Mouse (Mus musculus): ENCODE results near the gene Sipa1l1. TPM values are rescaled to one million over a fixed set of nuclear protein-coding genes. Genes with fewer than 3 reads are reported as not detected.
A peak's percentile ranks its signal among the peaks of the same experiment; 100 is the strongest.
"Not testable (repeated sequence)": the region's sequence is repeated elsewhere in the genome, so short reads cannot be mapped to it uniquely, and the experiment has no call there.

The Sipa1l1 gene
- total and polyA plus RNA-seq, 2 experiments from 2014 or later: 8.2 to 22.9 TPM

- Histone ChIP-seq H3K9ac (replicated peaks; ENCODE audit: low read length) (no peak overlapping the region), H3K4me2 (ENCODE audit: low read depth, low read length) (no peak overlapping the region), H3K27ac (no peak overlapping the region), H3K27me3 (ENCODE audit: insufficient read depth, low read length) (no peaks in the 10 kb centered on the region), H3K9me3 (ENCODE audit: low read length) (no peaks in the 10 kb centered on the region), H3K36me3 (ENCODE audit: insufficient read depth, low read length) (no peaks in the 10 kb centered on the region), H3K4me1 (ENCODE audit: insufficient read depth, low read length) (peaks cover 7% of the 10 kb centered on the region), H3K4me3 (ENCODE audit: low read length) (no peak overlapping the region)
- ATAC-seq (no peak), DNase-seq (ENCODE audit: low spot score) (no peak)
- WGBS: 87% methylated on average over 3 of the region's 3 CpGs
- no peak for TF ChIP-seq CTCF (IDR thresholded peaks at IDR 0.05; ENCODE audit: low read depth)
Observed at GRCm38 (mm10) chr12:82175709-82176108, 6.6 kb downstream of the Sipa1l1 start.

DNA sequence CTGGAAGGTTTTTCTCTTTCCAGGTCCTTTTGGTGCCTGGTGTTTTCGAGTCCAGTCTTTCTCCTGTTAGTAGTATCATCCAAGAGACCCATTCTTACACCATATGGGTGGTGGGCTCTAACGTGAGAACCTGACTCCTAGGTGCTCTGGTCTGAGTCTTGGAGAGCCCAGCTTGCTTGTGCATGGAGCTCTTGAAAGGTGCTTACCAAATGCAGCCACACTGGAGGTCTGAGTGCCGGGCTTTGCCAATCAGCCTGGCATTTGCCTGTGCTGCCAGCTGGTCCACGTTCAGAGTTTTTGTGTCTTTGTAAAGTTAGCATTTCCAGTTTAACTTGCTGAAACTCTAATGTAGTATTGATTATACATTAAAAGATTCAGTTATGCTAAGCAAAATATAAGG lies 9.5 kb downstream of the Sipa1l1 start:
- TF ChIP-seq CTCF (IDR thresholded peaks at IDR 0.05; ENCODE audit: low read depth): no peak
- Histone ChIP-seq H3K9ac (replicated peaks; ENCODE audit: low read length) (no peak overlapping the region), H3K27ac (no peak overlapping the region), H3K27me3 (ENCODE audit: insufficient read depth, low read length) (no peaks in the 10 kb centered on the region), H3K9me3 (ENCODE audit: low read length) (no peaks in the 10 kb centered on the region), H3K4me2 (ENCODE audit: low read depth, low read length) (no peak overlapping the region), H3K4me3 (ENCODE audit: low read length) (no peak overlapping the region), H3K4me1 (ENCODE audit: insufficient read depth, low read length) (no peaks in the 10 kb centered on the region), H3K36me3 (ENCODE audit: insufficient read depth, low read length) (no peaks in the 10 kb centered on the region)
- 73% methylated on average over 4 of the region's 4 CpGs for WGBS
- ATAC-seq (no peak), DNase-seq (ENCODE audit: low spot score) (no peak)

- Histone ChIP-seq H3K36me3 (ENCODE audit: insufficient read depth, low read length) (no peaks in the 10 kb centered on the region), H3K27me3 (ENCODE audit: insufficient read depth, low read length) (no peaks in the 10 kb centered on the region), H3K9me3 (ENCODE audit: low read length) (no peaks in the 10 kb centered on the region), H3K4me3 (ENCODE audit: low read length) (no peak overlapping the region), H3K27ac (no peak overlapping the region), H3K9ac (replicated peaks; ENCODE audit: low read length) (no peak overlapping the region), H3K4me1 (ENCODE audit: insufficient read depth, low read length) (no peaks in the 10 kb centered on the region), H3K4me2 (ENCODE audit: low read depth, low read length) (no peak overlapping the region)
- DNase-seq (ENCODE audit: low spot score): no peak
- ATAC-seq: no peak
- 92% methylated on average over 4 of the region's 4 CpGs for WGBS
- no peak for TF ChIP-seq CTCF (IDR thresholded peaks at IDR 0.05; ENCODE audit: low read depth)
Observed at GRCm38 (mm10) chr12:82179626-82180025, 10.5 kb downstream of the Sipa1l1 start.

GRCm38 (mm10) chr12:82186156-82186555 lies 17.0 kb downstream of the Sipa1l1 start:
- H3K4me3 ChIP-seq (ENCODE audit: low read length); H3K4me2 ChIP-seq (ENCODE audit: low read depth, low read length); DNase-seq (ENCODE audit: low spot score); H3K4me1 ChIP-seq (ENCODE audit: insufficient read depth, low read length); H3K27ac ChIP-seq; H3K9me3 ChIP-seq (ENCODE audit: low read length); ATAC-seq; H3K36me3 ChIP-seq (ENCODE audit: insufficient read depth, low read length); H3K27me3 ChIP-seq (ENCODE audit: insufficient read depth, low read length); H3K9ac ChIP-seq (replicated peaks; ENCODE audit: low read length): not testable (repeated sequence)

DNA sequence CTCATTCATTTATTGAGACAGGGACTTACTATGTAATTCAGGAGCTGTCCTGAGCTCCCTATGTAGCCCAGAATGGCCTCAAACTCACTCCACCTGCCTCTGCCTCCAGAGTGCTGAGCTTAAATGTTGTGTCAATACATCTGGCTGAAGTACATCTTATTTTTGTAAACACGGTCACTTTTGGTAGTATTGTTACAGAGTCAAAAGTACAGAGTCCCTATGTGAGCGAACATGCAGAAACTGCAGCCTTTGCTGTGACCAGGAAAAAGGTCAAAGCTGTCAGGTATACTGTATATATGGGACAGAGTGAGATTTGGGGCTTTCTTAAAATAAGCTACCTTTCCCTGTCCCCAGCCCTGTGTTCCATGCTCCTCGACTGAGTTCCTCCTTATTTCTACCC lies 17.6 kb downstream of the Sipa1l1 start:
- no peak overlapping the region for H3K4me2 ChIP-seq (ENCODE audit: low read depth, low read length)
- H3K9me3 ChIP-seq (ENCODE audit: low read length): no peaks in the 10 kb centered on the region
- ATAC-seq: no peak
- no peaks in the 10 kb centered on the region for H3K27me3 ChIP-seq (ENCODE audit: insufficient read depth, low read length)
- 80% methylated on average over 3 of the region's 3 CpGs for WGBS
- no peaks in the 10 kb centered on the region for H3K4me1 ChIP-seq (ENCODE audit: insufficient read depth, low read length)
- H3K27ac ChIP-seq: no peak overlapping the region
- no peak for TF ChIP-seq CTCF (IDR thresholded peaks at IDR 0.05; ENCODE audit: low read depth)
- H3K36me3 ChIP-seq (ENCODE audit: insufficient read depth, low read length): no peaks in the 10 kb centered on the region
- H3K9ac ChIP-seq (replicated peaks; ENCODE audit: low read length): no peak overlapping the region
- DNase-seq (ENCODE audit: low spot score): no peak
- H3K4me3 ChIP-seq (ENCODE audit: low read length): no peak overlapping the region

- TF ChIP-seq CTCF (IDR thresholded peaks at IDR 0.05; ENCODE audit: low read depth): no peak
- H3K9me3 ChIP-seq (ENCODE audit: low read length): no peaks in the 10 kb centered on the region
- no peak overlapping the region for H3K4me3 ChIP-seq (ENCODE audit: low read length)
- H3K27ac ChIP-seq: no peak overlapping the region
- H3K36me3 ChIP-seq (ENCODE audit: insufficient read depth, low read length): no peaks in the 10 kb centered on the region
- ATAC-seq (no peak), DNase-seq (ENCODE audit: low spot score) (no peak)
- H3K4me2 ChIP-seq (ENCODE audit: low read depth, low read length): no peak overlapping the region
- no peak overlapping the region for H3K9ac ChIP-seq (replicated peaks; ENCODE audit: low read length)
- no peaks in the 10 kb centered on the region for H3K4me1 ChIP-seq (ENCODE audit: insufficient read depth, low read length)
- no peaks in the 10 kb centered on the region for H3K27me3 ChIP-seq (ENCODE audit: insufficient read depth, low read length)
- WGBS: 69% methylated on average over 7 of the region's 7 CpGs
Observed at GRCm38 (mm10) chr12:82187178-82187839, 18.2 kb downstream of the Sipa1l1 start.

DNA sequence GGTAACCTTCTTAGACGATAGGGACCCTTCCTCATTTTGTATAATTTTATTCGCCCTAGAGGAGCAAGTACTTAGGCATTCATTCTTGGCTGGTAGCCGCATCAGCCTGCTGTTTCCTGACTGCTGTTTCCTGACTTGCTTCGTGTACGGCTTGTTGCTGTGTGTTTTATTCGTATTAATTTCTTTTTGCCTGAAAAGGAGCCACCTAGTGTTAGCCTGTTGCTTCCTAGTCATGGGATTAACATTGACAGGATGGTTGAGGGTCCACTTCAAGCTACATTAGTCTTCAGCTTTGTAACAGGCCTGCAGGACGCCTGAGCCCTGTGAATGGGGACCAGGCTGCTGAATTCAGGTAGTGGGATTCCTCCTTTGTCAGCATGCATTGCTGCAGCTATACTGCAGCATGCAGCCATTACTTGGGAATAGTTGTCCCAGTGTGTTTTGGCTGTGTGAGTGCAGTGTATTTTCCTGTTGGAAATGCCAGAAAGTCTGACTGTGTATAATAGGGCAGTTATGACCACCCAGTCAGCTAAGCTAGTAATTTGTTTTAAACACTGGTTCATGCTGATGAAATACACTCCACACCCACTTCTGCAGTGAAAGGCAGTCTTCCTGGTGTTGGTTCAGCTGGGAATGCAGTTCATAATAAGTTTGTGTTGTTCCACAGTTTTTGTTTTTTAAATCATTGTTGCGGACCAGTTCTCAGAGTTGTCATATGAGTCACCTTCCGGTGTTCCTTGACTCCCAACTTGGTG lies 19.4 kb downstream of the Sipa1l1 start:
- WGBS: 47% methylated on average over 9 of the region's 9 CpGs
- peak; percentile 28; the same call in 1 of the 2 replicates for TF ChIP-seq CTCF (IDR thresholded peaks at IDR 0.05; ENCODE audit: low read depth)
- no peaks in the 10 kb centered on the region for H3K4me1 ChIP-seq (ENCODE audit: insufficient read depth, low read length)
- ATAC-seq (no peak), DNase-seq (ENCODE audit: low spot score) (peak; percentile 18)
- no peaks in the 10 kb centered on the region for H3K36me3 ChIP-seq (ENCODE audit: insufficient read depth, low read length)
- H3K27ac ChIP-seq: no peak overlapping the region
- H3K9ac ChIP-seq (replicated peaks; ENCODE audit: low read length): no peak overlapping the region
- H3K4me2 ChIP-seq (ENCODE audit: low read depth, low read length): no peak overlapping the region
- no peak overlapping the region for H3K4me3 ChIP-seq (ENCODE audit: low read length)
- no peaks in the 10 kb centered on the region for H3K27me3 ChIP-seq (ENCODE audit: insufficient read depth, low read length)
- H3K9me3 ChIP-seq (ENCODE audit: low read length): no peaks in the 10 kb centered on the region

Measured in hindbrain, postnatal 0 days (tissue).